Mouse (Mus musculus): ENCODE measurements around the gene Adgrb3.
A peak's percentile ranks its signal among the peaks of the same experiment; 100 is the strongest.

- TF ChIP-seq CTCF (IDR thresholded peaks at IDR 0.05; ENCODE audit: borderline replicate concordance, insufficient read depth, low read depth, low read length) (peak; percentile 21; the same call in 1 of the 2 replicates), POLR2A (IDR thresholded peaks at IDR 0.05; ENCODE audit: borderline replicate concordance, insufficient read depth, low read length) (no peak)
Observed at GRCm38 (mm10) chr1:25696771-25697170, 132.7 kb downstream of the Adgrb3 start.
